In the genomic region with DNA sequence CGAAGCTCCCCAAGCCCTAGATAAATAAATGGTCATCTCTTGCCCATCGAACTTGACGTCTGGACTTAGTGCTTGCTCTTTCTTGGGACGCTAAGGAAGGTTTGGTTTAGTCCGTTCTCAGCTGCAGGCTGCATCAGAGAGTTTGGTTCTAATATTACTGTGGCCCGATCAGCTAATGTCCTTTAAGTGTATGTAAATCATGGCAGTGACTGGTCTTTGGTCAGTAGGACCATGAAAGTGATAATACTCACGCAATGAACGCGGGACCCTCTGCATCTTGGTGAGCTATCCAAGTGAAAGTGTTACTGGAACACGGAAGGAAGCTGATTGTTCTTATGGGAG, we compare ENCODE assay signal across 8 mouse cellular contexts. TPM values are rescaled to one million over a fixed set of nuclear protein-coding genes. Genes with fewer than 3 reads are reported as not detected.
A peak's percentile ranks its signal among the peaks of the same experiment; 100 is the strongest.
DNase-seq lines count a peak whose midpoint lies in the region; ATAC-seq and TF ChIP-seq lines count a peak whose summit lies in the region.

No protein-coding gene starts in this region.

- 1% methylated on average over 10 of the region's 10 CpGs for WGBS in heart, embryonic 11.5 days (ENCODE audit: insufficient replicate concordance)
- 1% methylated on average over 10 of the region's 10 CpGs for WGBS in forebrain, embryonic 14.5 days
- WGBS in liver, embryonic 15.5 days (ENCODE audit: insufficient replicate concordance): 1% methylated on average over 10 of the region's 10 CpGs

- TF ChIP-seq CTCF in CH12.LX (conservative IDR thresholded peaks at IDR 0.05 in 1 of 2, IDR thresholded peaks at IDR 0.05 in 1 of 2; ENCODE audit: low read depth in 2 of 2, low read length in 2 of 2): no peak

- no peaks in the 10 kb centered on the region; the same call in 1 of the 2 replicates for H3K36me3 ChIP-seq in heart, embryonic 11.5 days (ENCODE audit: control insufficient read depth, insufficient read depth, low read length)
- peaks cover 7 to 30% of the 10 kb centered on the region in 2 experiments for H3K36me3 ChIP-seq in CH12.LX (replicated peaks in 1 of 2; ENCODE audit: control insufficient read depth in 1 of 2, insufficient read depth in 1 of 2, low read length in 1 of 2)
- peaks cover 6% of the 10 kb centered on the region; the same call in 1 of the 2 replicates for H3K36me3 ChIP-seq in forebrain, embryonic 14.5 days (ENCODE audit: control insufficient read depth, insufficient read depth, low read length)
- H3K36me3 ChIP-seq in liver, embryonic 15.5 days (replicated peaks): peaks cover 5% of the 10 kb centered on the region

- no peak for TF ChIP-seq RAD21 in CH12.LX (IDR thresholded peaks at IDR 0.05; ENCODE audit: low read depth, low read length)

- H3K4me1 ChIP-seq in heart, embryonic 11.5 days (ENCODE audit: control insufficient read depth, insufficient read depth, low read length): peaks cover 13% of the 10 kb centered on the region; the same call in 1 of the 2 replicates
- peaks cover 3 to 32% of the 10 kb centered on the region in 2 experiments; a peak in 3 of 4 replicates for H3K4me1 ChIP-seq in CH12.LX (ENCODE audit: control insufficient read depth in 1 of 2, insufficient read depth in 2 of 2)
- H3K4me1 ChIP-seq in forebrain, embryonic 14.5 days (ENCODE audit: control insufficient read depth, insufficient read depth, low read length): peaks cover 12% of the 10 kb centered on the region
- peaks cover 34% of the 10 kb centered on the region for H3K4me1 ChIP-seq in liver, embryonic 15.5 days (replicated peaks)

- no peak for TF ChIP-seq POLR2A in CH12.LX (IDR thresholded peaks at IDR 0.05; ENCODE audit: low read depth, low read length)

- peaks cover 55% of the 10 kb centered on the region for H3K79me2 ChIP-seq in CH12.LX (replicated peaks; ENCODE audit: control insufficient read depth, extremely low read depth, insufficient read depth, poor library complexity, severe bottlenecking)

- in situ Hi-C loops in CH12.LX (cut with MboI; ENCODE audit: low pct_ligation_motif_present, low pct_unique_long_range_greater_than_20kb, low sequenced_read_pairs): no loop called here

- intact Hi-C loops in heart, postnatal 14 days (cut with DNase I): no loop called here

- dilution Hi-C loops in CH12.LX (cut with MboI; ENCODE audit: extremely low pct_ligation_motif_present, extremely low pct_unique_long_range_greater_than_20kb, low sequenced_read_pairs): no loop called here

- H3K9ac ChIP-seq in heart, embryonic 11.5 days (ENCODE audit: low read depth, low read length): peak overlapping the region; percentile 98
- H3K9ac ChIP-seq in CH12.LX (ENCODE audit: insufficient read depth, low read depth): peak overlapping the region; percentile 75
- H3K9ac ChIP-seq in forebrain, embryonic 14.5 days (ENCODE audit: low read length): peak overlapping the region; percentile 94
- peak overlapping the region; percentile 95 for H3K9ac ChIP-seq in liver, embryonic 15.5 days

- TF ChIP-seq EP300 in CH12.LX (IDR thresholded peaks at IDR 0.05; ENCODE audit: low read length): no peak

- H3K4me3 ChIP-seq in heart, embryonic 11.5 days (ENCODE audit: low read depth, low read length): peak overlapping the region; percentile 96
- H3K4me3 ChIP-seq in CH12.LX (replicated peaks in 1 of 3; ENCODE audit: low read depth in 2 of 3, low read length in 2 of 3, poor library complexity in 1 of 3): peak overlapping the region; percentile 82 to 96 (median 84)
- H3K4me3 ChIP-seq in forebrain, embryonic 14.5 days (ENCODE audit: low read depth, low read length): peak overlapping the region; percentile 86
- peak overlapping the region; percentile 91 for H3K4me3 ChIP-seq in liver, embryonic 15.5 days (replicated peaks)

- H3K27ac ChIP-seq in heart, embryonic 11.5 days (ENCODE audit: low read depth, low read length): peak overlapping the region; percentile 43
- H3K27ac ChIP-seq in CH12.LX (ENCODE audit: insufficient read depth, low read depth): peak overlapping the region; percentile 54; the same call in 1 of the 2 replicates
- no peak overlapping the region for H3K27ac ChIP-seq in forebrain, embryonic 14.5 days (ENCODE audit: low read depth, low read length)
- H3K27ac ChIP-seq in liver, embryonic 15.5 days (replicated peaks): peak overlapping the region; percentile 83

- H3K27me3 ChIP-seq in heart, embryonic 11.5 days (ENCODE audit: control insufficient read depth, insufficient read depth, low read length): no peaks in the 10 kb centered on the region
- no peaks in the 10 kb centered on the region for H3K27me3 ChIP-seq in CH12.LX (replicated peaks)
- H3K27me3 ChIP-seq in forebrain, embryonic 14.5 days (replicated peaks; ENCODE audit: control insufficient read depth, insufficient read depth, low read length): no peaks in the 10 kb centered on the region
- no peaks in the 10 kb centered on the region for H3K27me3 ChIP-seq in liver, embryonic 15.5 days

- no peak for ATAC-seq in heart, embryonic 11.5 days (replicated peaks; ENCODE audit: insufficient number of reproducible peaks, low FRiP score, low TSS enrichment)
- no peak for ATAC-seq in forebrain, embryonic 14.5 days
- no peak for ATAC-seq in liver, embryonic 15.5 days (ENCODE audit: insufficient read depth)

- no peaks in the 10 kb centered on the region for H3K9me3 ChIP-seq in heart, embryonic 11.5 days (replicated peaks; ENCODE audit: control insufficient read depth, low read length)
- H3K9me3 ChIP-seq in CH12.LX (replicated peaks; ENCODE audit: low read length): no peaks in the 10 kb centered on the region
- H3K9me3 ChIP-seq in forebrain, embryonic 14.5 days (replicated peaks; ENCODE audit: control insufficient read depth, low read length): no peaks in the 10 kb centered on the region
- H3K9me3 ChIP-seq in liver, embryonic 15.5 days (replicated peaks): no peaks in the 10 kb centered on the region

- H3K4me2 ChIP-seq in heart, embryonic 11.5 days: peak overlapping the region; percentile 94
- peak overlapping the region; percentile 93 for H3K4me2 ChIP-seq in CH12.LX (ENCODE audit: insufficient read depth, low read depth, poor library complexity, severe bottlenecking)
- H3K4me2 ChIP-seq in forebrain, embryonic 14.5 days (ENCODE audit: low read length): peak overlapping the region; percentile 82
- peak overlapping the region; percentile 73 for H3K4me2 ChIP-seq in liver, embryonic 15.5 days

- no peak for DNase-seq in heart, postnatal 14 days
- no peak for DNase-seq in CH12.LX (ENCODE audit: extremely low read depth)
- no peak for DNase-seq in forebrain, embryonic 14.5 days (ENCODE audit: low spot score)
- DNase-seq in natural killer cell, adult 2 months (ENCODE audit: low spot score in 2 of 2): no peak
- no peak for DNase-seq in adrenal gland, postnatal 4 days (ENCODE audit: low spot score in 2 of 2)
- DNase-seq in ovary, postnatal 14 days (ENCODE audit: low spot score): no peak

TF ChIP-seq in CH12.LX, 34 proteins besides CTCF, POLR2A, EP300 and RAD21:
- TF ChIP-seq POLR2AphosphoS2 (IDR thresholded peaks at IDR 0.05; ENCODE audit: low read depth, low read length) (no peak), JUN (IDR thresholded peaks at IDR 0.05; ENCODE audit: insufficient read depth, low read depth, low read length) (no peak), MYC (IDR thresholded peaks at IDR 0.05; ENCODE audit: low read depth, low read length) (no peak), ZC3H11A (IDR thresholded peaks at IDR 0.05; ENCODE audit: low read depth, low read length) (no peak), E2F4 (IDR thresholded peaks at IDR 0.05; ENCODE audit: insufficient replicate concordance, low read depth, low read length) (no peak), SIN3A (IDR thresholded peaks at IDR 0.05; ENCODE audit: low read length) (no peak), CHD1 (IDR thresholded peaks at IDR 0.05; ENCODE audit: low read depth, low read length) (no peak), CHD2 (IDR thresholded peaks at IDR 0.05; ENCODE audit: low read length) (no peak), KAT2A (IDR thresholded peaks at IDR 0.05; ENCODE audit: insufficient replicate concordance, low read length) (no peak), GABPA (IDR thresholded peaks at IDR 0.05; ENCODE audit: insufficient replicate concordance, low read depth, low read length) (no peak), ELF1 (IDR thresholded peaks at IDR 0.05; ENCODE audit: low read depth, low read length) (no peak), BHLHE40 (IDR thresholded peaks at IDR 0.05; ENCODE audit: low read depth, low read length) (no peak), UBTF (IDR thresholded peaks at IDR 0.05; ENCODE audit: low read depth, low read length) (no peak), ZNF384 (IDR thresholded peaks at IDR 0.05; ENCODE audit: low read depth, low read length) (no peak), MAX (IDR thresholded peaks at IDR 0.05; ENCODE audit: low read length) (no peak)
TF ChIP-seq in CH12.LX: peak in this region for 0.

RNA-seq across cellular contexts. Expression of gene Psmd12, which starts 0.5 kb away (rescaled TPM):
- 178 and 179 TPM in 2 replicates for polyA plus RNA-seq in heart, embryonic 11.5 days (2014; fragmentation: Nextera tagmentation; extraction: Ambion mirVana)
- total RNA-seq in heart, postnatal 14 days (2021): 10 to 100 TPM; 81.7 to 84.0 TPM
- 108 and 144 TPM in 2 replicates for total RNA-seq in CH12.LX (2012; rRNA removed)
- total RNA-seq in CH12.LX (2014; rRNA removed): 151 and 172 TPM in 2 replicates
- polyA plus RNA-seq in CH12.LX (2012; ENCODE audit: insufficient read length, low read depth): 257 and 288 TPM in 2 replicates
- polyA plus RNA-seq in forebrain, embryonic 14.5 days (2014; fragmentation: Nextera tagmentation; extraction: Ambion mirVana): 171 and 177 TPM in 2 replicates
- 78.6 and 88.4 TPM in 2 replicates for polyA plus RNA-seq in liver, embryonic 15.5 days (2015; fragmentation: Nextera tagmentation; extraction: Ambion mirVana)
- 10 to 100 TPM; 82.7 to 89.0 TPM for total RNA-seq in adrenal gland, postnatal 4 days (2021)

RNA-seq across cellular contexts. Expression of gene Pitpnc1, which starts 9.3 kb away (rescaled TPM):
- polyA plus RNA-seq in heart, embryonic 11.5 days (2014; fragmentation: Nextera tagmentation; extraction: Ambion mirVana): 9.7 and 10.9 TPM in 2 replicates
- 10 to 100 TPM; 67.9 to 68.4 TPM for total RNA-seq in heart, postnatal 14 days (2021)
- 2.1 and 2.4 TPM in 2 replicates for total RNA-seq in CH12.LX (2012; rRNA removed)
- total RNA-seq in CH12.LX (2014; rRNA removed): 3.6 and 5.3 TPM in 2 replicates
- 3.6 and 5.4 TPM in 2 replicates for polyA plus RNA-seq in CH12.LX (2012; ENCODE audit: insufficient read length, low read depth)
- 31.4 and 38.9 TPM in 2 replicates for polyA plus RNA-seq in forebrain, embryonic 14.5 days (2014; fragmentation: Nextera tagmentation; extraction: Ambion mirVana)
- 7.0 and 7.3 TPM in 2 replicates for polyA plus RNA-seq in liver, embryonic 15.5 days (2015; fragmentation: Nextera tagmentation; extraction: Ambion mirVana)
- 10 to 100 TPM; 23.2 to 24.7 TPM for total RNA-seq in adrenal gland, postnatal 4 days (2021)
